Mouse (Mus musculus): Measurements from ENCODE around the gene Gorasp1.

DNA sequence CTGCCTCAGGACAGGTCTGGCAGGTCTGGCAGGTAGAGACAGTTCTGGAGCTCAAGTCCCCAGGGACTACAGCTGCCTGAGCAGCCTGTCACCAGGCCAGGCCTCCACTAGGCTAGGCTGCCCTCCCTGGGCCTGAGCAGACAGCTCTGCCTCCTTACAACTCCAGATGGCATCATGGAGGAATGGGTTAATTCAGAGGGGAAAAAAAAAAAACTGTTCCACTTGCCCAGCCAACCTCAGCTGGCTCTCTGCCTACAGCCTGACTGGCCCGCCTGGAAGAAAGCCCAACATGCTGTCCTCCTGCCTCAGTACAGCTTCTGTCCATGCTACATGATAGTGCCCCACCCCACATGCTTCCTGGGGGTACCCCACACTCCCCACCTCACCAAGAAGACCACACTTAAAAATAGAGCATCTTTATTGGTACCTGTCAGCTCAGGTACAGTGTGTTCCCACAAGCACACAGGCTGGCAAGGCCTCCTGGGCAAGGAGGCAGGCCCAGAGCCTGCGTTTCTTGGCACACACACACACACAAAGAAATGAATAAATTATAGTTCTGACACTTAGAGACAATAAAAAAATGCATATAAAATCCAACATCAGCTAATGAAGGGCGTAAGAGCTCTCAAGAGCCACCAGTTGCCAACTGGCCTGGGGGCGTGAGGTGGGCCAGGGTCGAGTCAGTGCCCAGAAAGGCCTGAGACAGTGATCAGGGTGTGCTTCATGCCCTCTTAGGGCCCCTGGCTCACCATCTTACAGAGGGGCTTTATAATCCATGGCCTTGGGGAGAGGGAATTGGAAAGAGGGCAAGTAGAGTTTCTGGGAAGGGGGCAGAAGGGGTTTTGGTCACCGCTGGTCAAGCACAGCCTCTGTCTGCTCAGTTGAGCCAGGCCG lies 33.6 kb upstream of the Gorasp1 start:
- TF ChIP-seq POLR2A (IDR thresholded peaks at IDR 0.05; ENCODE audit: insufficient read length, low read depth) (no peak), USF1 (IDR thresholded peaks at IDR 0.05; ENCODE audit: low read depth) (no peak), REST (IDR thresholded peaks at IDR 0.05; ENCODE audit: insufficient read depth, insufficient read length) (no peak), TCF12 (IDR thresholded peaks at IDR 0.05; ENCODE audit: insufficient read depth, poor library complexity, severe bottlenecking) (no peak), MAX (IDR thresholded peaks at IDR 0.05; ENCODE audit: low read depth) (no peak), POLR2AphosphoS2 (IDR thresholded peaks at IDR 0.05; ENCODE audit: insufficient read length, low read depth) (no peak), E2F4 (IDR thresholded peaks at IDR 0.05; ENCODE audit: insufficient read depth) (no peak)
